Mouse (Mus musculus): ENCODE results near the gene Tmem208. TPM values are rescaled to one million over a fixed set of nuclear protein-coding genes. Genes with fewer than 3 reads are reported as not detected.

Tmem208 gene
- polyA plus RNA-seq, 1 experiment, result 67.8 TPM

DNA sequence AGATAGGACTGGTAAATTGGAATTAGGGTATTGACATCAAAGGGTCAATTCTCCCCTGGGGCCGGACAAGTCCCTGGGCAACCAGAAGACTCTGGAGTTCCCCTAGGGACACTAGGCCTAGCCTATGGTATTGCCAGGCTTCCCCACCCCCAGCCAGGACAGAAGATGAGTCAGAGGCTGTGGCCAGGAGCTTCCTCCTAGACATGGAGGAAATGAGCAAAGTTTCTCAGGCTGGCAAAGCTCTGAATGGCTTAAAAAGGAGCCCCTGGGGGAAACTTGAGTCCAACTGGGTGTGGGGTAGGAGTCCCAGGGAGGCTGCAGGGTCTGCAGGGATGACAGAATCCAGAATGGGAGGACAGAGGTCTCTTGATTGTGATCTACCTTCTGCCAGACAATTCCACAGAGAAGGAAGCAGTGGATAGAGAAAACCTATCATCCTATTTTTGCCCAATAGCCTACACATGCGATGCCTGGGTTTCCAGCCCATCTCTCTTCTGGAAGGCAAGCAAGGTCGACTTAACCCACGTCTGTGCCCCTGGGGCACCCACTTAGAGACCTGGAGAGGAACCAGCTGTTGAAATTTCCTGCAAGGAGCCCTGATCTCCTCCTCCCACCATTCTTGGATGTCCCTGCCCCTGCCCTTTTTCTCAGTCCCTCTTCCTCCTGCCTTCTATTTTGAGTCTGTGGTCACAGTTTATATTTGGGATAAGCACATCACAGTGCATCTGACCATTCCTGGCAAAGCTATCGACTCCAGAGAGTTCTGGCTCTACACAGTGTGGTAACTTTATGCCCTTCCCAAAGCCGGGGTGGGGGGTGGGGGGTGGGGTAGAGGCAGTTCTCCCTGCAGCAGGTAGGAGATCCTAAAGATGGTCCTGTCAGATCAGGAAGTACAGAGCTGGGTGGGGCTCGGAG is 19.2 kb downstream of the Tmem208 start:
- WGBS, result 39% methylated on average over 7 of the region's 7 CpGs
- Histone ChIP-seq H3K4me1 (ENCODE audit: control insufficient read depth, insufficient read depth, insufficient read length) (peaks cover 11% of the 10 kb centered on the region), H3K27ac (ENCODE audit: insufficient read depth, low read length) (peak overlapping the region; percentile 55), H3K4me3 (ENCODE audit: extremely low read depth, insufficient read depth, insufficient read length) (no peak overlapping the region), H3K27me3 (ENCODE audit: control insufficient read depth, insufficient read depth, low read length) (peaks cover 5% of the 10 kb centered on the region), H3K36me3 (ENCODE audit: control insufficient read depth, insufficient read depth, low read length) (no peaks in the 10 kb centered on the region)
- no peak for DNase-seq (ENCODE audit: low read depth in 1 of 2, low spot score in 2 of 2)
- no peak for TF ChIP-seq POLR2A (IDR thresholded peaks at IDR 0.05; ENCODE audit: low read depth, low read length)
- TF ChIP-seq CTCF (IDR thresholded peaks at IDR 0.05; ENCODE audit: extremely low read depth, insufficient read depth, insufficient read length, insufficient replicate concordance), result no peak

DNA sequence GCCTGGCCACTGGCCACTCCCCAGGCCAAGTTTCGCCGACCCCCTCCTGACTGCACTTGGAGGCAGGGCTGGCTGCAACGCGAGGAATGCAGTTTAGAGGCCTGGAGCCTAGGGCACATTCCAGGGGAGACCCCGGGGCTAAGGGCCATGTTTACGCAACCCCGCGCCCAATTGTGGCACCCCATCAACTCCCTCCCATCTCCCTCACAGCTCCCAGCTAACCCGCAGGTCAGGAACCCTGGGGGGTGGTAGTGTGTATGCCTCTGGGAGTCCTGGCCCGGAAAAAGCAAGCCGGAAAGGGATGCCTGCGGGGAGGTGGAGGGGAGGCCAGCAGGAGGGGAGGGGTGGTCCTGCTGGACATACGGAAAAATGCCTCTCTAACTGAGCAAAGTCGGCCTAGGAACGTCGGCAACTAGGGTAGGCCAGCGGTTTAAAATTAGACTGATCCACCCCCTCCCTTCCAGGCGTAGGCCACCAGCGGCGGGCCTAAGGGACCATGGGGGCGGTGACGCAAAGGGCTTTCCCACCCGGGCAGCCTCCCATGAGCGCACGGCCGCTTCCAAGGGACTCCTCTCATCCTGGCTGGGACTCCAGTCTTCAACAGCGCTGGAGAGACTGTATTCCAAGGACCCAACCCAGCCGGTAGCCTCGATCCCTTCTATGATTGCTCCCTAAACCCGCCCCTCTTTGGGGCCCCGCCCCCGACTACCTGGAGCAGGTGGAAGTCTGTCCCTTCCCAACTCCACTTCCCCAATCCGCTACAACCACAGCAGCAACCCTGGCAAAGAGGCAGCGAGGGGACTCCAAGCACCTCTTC is 20.7 kb downstream of the Tmem208 start:
- peak overlapping the region; percentile 69 for H3K27ac ChIP-seq (ENCODE audit: insufficient read depth, low read length)
- TF ChIP-seq CTCF (IDR thresholded peaks at IDR 0.05; ENCODE audit: extremely low read depth, insufficient read depth, insufficient read length, insufficient replicate concordance) (no peak), POLR2A (IDR thresholded peaks at IDR 0.05; ENCODE audit: low read depth, low read length) (no peak)

DNA sequence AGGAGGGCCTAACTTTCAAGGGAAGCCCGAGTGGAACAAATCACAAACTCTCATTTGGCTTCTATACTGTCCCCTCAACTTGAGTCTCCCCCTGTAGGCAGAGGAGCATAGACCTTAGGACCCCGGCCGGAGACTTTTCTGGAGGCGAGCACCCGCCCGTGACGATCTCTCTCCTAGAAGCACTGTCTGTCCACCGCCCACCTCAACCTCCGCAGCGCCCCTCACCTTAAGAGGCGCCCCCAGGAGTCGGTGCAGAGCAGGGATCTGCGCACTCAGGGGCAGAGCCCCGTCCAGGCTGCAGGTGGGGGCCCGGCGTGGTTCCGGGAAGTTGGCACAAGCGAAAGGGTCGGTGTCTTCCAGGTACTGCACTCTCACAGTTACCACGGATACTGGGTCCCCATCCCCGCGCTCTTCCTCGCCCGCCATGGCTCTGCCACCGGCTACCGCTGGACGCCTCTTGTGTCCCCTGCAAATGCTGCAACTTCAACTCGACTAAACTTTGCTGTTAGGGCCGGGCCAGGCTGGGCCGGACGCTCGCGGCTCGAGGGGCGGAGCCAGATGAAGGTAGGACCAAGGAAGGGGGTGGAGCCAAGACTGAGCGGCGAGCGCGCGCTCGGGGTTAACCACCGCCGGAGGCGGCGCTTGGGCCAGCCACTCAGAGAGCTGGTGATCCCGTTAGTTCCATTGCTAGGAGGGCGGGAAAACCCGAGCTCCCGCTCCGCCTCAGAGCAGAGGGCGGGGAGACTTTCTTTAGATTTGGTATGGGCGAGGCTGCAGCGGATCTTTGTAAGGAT is 21.5 kb downstream of the Tmem208 start, which contains the start of gene Fhod1:
TSS of gene Fhod1 (minus strand) at position 526 of the 794 bp plus-strand sequence.
- H3K27me3 ChIP-seq (ENCODE audit: control insufficient read depth, insufficient read depth, low read length), result peaks cover 5% of the 10 kb centered on the region
- no peaks in the 10 kb centered on the region for H3K36me3 ChIP-seq (ENCODE audit: control insufficient read depth, insufficient read depth, low read length)
- WGBS, result under 1% methylated on average over 53 of the region's 53 CpGs
- peak within 1 kb of the TSS; percentile 69 for H3K27ac ChIP-seq (ENCODE audit: insufficient read depth, low read length)
- DNase-seq (ENCODE audit: low read depth in 1 of 2, low spot score in 2 of 2), result peak; percentile 66 to 90
- H3K4me3 ChIP-seq (ENCODE audit: extremely low read depth, insufficient read depth, insufficient read length), result peak within 1 kb of the TSS; percentile 84
- H3K4me1 ChIP-seq (ENCODE audit: control insufficient read depth, insufficient read depth, insufficient read length), result peaks cover 11% of the 10 kb centered on the region
- TF ChIP-seq CTCF (IDR thresholded peaks at IDR 0.05; ENCODE audit: extremely low read depth, insufficient read depth, insufficient read length, insufficient replicate concordance) (no peak), POLR2A (IDR thresholded peaks at IDR 0.05; ENCODE audit: low read depth, low read length) (peak; percentile 39; the same call in 1 of the 2 replicates)

More for the DNA sequence above, 20.7 kb downstream of the Tmem208 start:
- WGBS, result 14% methylated on average over 34 of the region's 34 CpGs
- H3K27me3 ChIP-seq (ENCODE audit: control insufficient read depth, insufficient read depth, low read length), result peaks cover 5% of the 10 kb centered on the region
- peaks cover 11% of the 10 kb centered on the region for H3K4me1 ChIP-seq (ENCODE audit: control insufficient read depth, insufficient read depth, insufficient read length)
- H3K36me3 ChIP-seq (ENCODE audit: control insufficient read depth, insufficient read depth, low read length), result no peaks in the 10 kb centered on the region
- H3K4me3 ChIP-seq (ENCODE audit: extremely low read depth, insufficient read depth, insufficient read length), result peak overlapping the region; percentile 84
- peak in 1 of 2 experiments; percentile 26 for DNase-seq (ENCODE audit: low read depth in 1 of 2, low spot score in 2 of 2)

DNA sequence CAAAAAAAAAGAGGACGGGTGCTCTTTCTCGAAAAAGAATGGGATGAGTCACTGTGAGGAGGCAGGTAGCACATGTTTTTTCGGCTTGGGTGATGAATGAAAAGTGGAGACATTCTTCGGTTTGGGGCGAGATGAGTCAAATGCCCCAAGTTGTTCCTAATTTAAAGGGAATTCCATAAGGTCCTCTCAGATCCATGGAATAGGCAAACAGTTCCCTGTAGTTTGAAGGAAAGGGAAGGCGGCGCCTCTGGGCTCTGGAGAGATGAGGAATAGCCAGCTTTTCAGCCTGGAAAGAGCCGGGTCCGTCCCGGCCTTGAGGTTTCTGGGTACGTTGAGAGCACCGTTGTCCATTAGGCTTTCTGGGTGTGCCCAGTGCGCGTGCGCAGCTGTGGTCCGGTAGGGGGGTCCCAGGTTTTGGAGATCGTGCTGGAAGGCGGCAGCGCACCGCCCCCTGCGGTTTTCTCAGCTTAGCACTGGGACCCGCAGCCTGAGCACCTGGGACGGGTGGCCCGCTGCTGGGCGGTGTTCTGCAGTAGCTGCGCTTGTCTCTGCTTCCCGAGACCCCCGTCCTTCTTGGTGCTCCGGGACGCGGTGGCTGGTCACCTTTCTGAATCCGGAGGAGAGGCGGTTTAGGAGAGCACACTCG is 22.4 kb downstream of the Tmem208 start, which contains the start of gene Slc9a5:
TSS of gene Slc9a5 (plus strand) at position 394 of the 646 bp plus-strand sequence.
- Histone ChIP-seq H3K27ac (ENCODE audit: insufficient read depth, low read length) (peak within 1 kb of the TSS; percentile 69), H3K27me3 (ENCODE audit: control insufficient read depth, insufficient read depth, low read length) (peaks cover 5% of the 10 kb centered on the region), H3K36me3 (ENCODE audit: control insufficient read depth, insufficient read depth, low read length) (no peaks in the 10 kb centered on the region), H3K4me3 (ENCODE audit: extremely low read depth, insufficient read depth, insufficient read length) (peak within 1 kb of the TSS; percentile 84), H3K4me1 (ENCODE audit: control insufficient read depth, insufficient read depth, insufficient read length) (peaks cover 11% of the 10 kb centered on the region)
- peak in 1 of 2 experiments; percentile 24 for DNase-seq (ENCODE audit: low read depth in 1 of 2, low spot score in 2 of 2)
- TF ChIP-seq CTCF (IDR thresholded peaks at IDR 0.05; ENCODE audit: extremely low read depth, insufficient read depth, insufficient read length, insufficient replicate concordance) (no peak), POLR2A (IDR thresholded peaks at IDR 0.05; ENCODE audit: low read depth, low read length) (no peak)
- under 1% methylated on average over 34 of the region's 34 CpGs for WGBS

DNA sequence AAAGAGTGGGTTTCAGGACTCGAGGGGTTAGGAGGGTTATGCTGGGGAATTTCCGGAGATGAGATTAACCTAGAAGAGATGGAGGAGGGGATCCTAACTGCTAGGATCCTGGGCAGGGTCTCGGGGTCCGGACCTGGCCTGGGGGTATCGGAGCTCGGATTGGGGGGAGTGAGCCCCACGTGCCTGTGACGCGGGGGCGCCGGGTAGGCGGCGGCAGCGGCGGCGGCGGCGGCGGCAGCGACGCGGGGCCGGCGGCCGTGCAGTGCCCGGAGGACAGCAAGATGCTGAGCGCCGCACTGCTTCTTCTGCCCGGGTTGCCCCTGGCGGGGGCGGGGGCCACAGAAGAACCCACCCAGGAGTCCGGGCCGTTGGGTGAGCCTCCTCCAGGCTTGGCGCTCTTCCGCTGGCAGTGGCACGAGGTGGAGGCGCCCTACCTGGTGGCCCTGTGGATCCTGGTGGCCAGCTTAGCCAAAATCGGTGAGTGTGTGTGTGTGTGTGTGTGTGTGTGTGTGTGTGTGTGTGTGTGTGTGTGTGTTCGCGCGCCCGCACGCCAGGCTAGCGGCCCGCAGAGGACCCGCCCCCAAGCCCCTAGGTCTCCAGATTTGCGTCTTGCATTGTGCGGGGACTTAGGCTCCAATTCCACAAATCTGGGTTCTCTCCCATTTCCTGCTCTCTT is 23.1 kb downstream of the Tmem208 start:
- Histone ChIP-seq H3K27ac (ENCODE audit: insufficient read depth, low read length) (no peak overlapping the region), H3K36me3 (ENCODE audit: control insufficient read depth, insufficient read depth, low read length) (no peaks in the 10 kb centered on the region), H3K4me1 (ENCODE audit: control insufficient read depth, insufficient read depth, insufficient read length) (peaks cover 11% of the 10 kb centered on the region), H3K27me3 (ENCODE audit: control insufficient read depth, insufficient read depth, low read length) (peaks cover 5% of the 10 kb centered on the region), H3K4me3 (ENCODE audit: extremely low read depth, insufficient read depth, insufficient read length) (peak overlapping the region; percentile 84)
- 6% methylated on average over 42 of the region's 48 CpGs for WGBS
- no peak for DNase-seq (ENCODE audit: low read depth in 1 of 2, low spot score in 2 of 2)
- no peak for TF ChIP-seq POLR2A (IDR thresholded peaks at IDR 0.05; ENCODE audit: low read depth, low read length)
